Mouse (Mus musculus): Measurements from ENCODE around the gene Cfi. TPM values are rescaled to one million over a fixed set of nuclear protein-coding genes. Genes with fewer than 3 reads are reported as not detected.

Gene Cfi
- polyA plus RNA-seq, 1 experiment from 2014 or later, result 0.56 TPM

- H3K9ac ChIP-seq, result no peak overlapping the region
- H3K9me3 ChIP-seq (ENCODE audit: control insufficient read depth, low read length), result no peaks in the 10 kb centered on the region
- H3K4me3 ChIP-seq (replicated peaks; ENCODE audit: low read length), result no peak overlapping the region
- no peak overlapping the region for H3K27ac ChIP-seq
- H3K4me2 ChIP-seq (replicated peaks), result no peak overlapping the region
- DNase-seq (ENCODE audit: low spot score), result no peak
- WGBS, result 91% methylated on average over 2 of the region's 2 CpGs
- no peaks in the 10 kb centered on the region for H3K36me3 ChIP-seq (replicated peaks; ENCODE audit: control insufficient read depth, insufficient read depth)
- no peak for ATAC-seq (ENCODE audit: low FRiP score)
- no peaks in the 10 kb centered on the region for H3K27me3 ChIP-seq (ENCODE audit: control insufficient read depth, insufficient read depth, low read length)
- no peaks in the 10 kb centered on the region for H3K4me1 ChIP-seq (replicated peaks; ENCODE audit: control insufficient read depth, insufficient read depth, low read length)
These were observed 10.2 kb downstream of the Cfi start for GRCm38 (mm10) chr3:129845868-129846267.

GRCm38 (mm10) chr3:129846846-129847245 lies 11.2 kb downstream of the Cfi start:
- WGBS, result 84% methylated on average over 7 of the region's 7 CpGs
- no peak for ATAC-seq (ENCODE audit: low FRiP score)
- Histone ChIP-seq H3K36me3 (replicated peaks; ENCODE audit: control insufficient read depth, insufficient read depth) (no peaks in the 10 kb centered on the region), H3K4me3 (replicated peaks; ENCODE audit: low read length) (no peak overlapping the region), H3K9ac (no peak overlapping the region), H3K4me2 (replicated peaks) (no peak overlapping the region), H3K27me3 (ENCODE audit: control insufficient read depth, insufficient read depth, low read length) (no peaks in the 10 kb centered on the region), H3K9me3 (ENCODE audit: control insufficient read depth, low read length) (no peaks in the 10 kb centered on the region), H3K4me1 (replicated peaks; ENCODE audit: control insufficient read depth, insufficient read depth, low read length) (no peaks in the 10 kb centered on the region), H3K27ac (no peak overlapping the region)
- no peak for DNase-seq (ENCODE audit: low spot score)

- DNase-seq (ENCODE audit: low spot score) (no peak), ATAC-seq (ENCODE audit: low FRiP score) (no peak)
- no peak overlapping the region for H3K4me3 ChIP-seq (replicated peaks; ENCODE audit: low read length)
- no peak overlapping the region for H3K4me2 ChIP-seq (replicated peaks)
- H3K4me1 ChIP-seq (replicated peaks; ENCODE audit: control insufficient read depth, insufficient read depth, low read length), result no peaks in the 10 kb centered on the region
- H3K36me3 ChIP-seq (replicated peaks; ENCODE audit: control insufficient read depth, insufficient read depth), result no peaks in the 10 kb centered on the region
- WGBS, result 72% methylated on average over 2 of the region's 2 CpGs
- no peaks in the 10 kb centered on the region for H3K27me3 ChIP-seq (ENCODE audit: control insufficient read depth, insufficient read depth, low read length)
- H3K9me3 ChIP-seq (ENCODE audit: control insufficient read depth, low read length), result no peaks in the 10 kb centered on the region
- H3K9ac ChIP-seq, result no peak overlapping the region
- H3K27ac ChIP-seq, result no peak overlapping the region
These were observed 26.9 kb downstream of the Cfi start for GRCm38 (mm10) chr3:129862592-129862991.

GRCm38 (mm10) chr3:129863698-129864097 lies 28.0 kb downstream of the Cfi start:
- H3K4me2 ChIP-seq (replicated peaks), result no peak overlapping the region
- no peaks in the 10 kb centered on the region for H3K4me1 ChIP-seq (replicated peaks; ENCODE audit: control insufficient read depth, insufficient read depth, low read length)
- WGBS, result 53% methylated on average over 14 of the region's 14 CpGs
- H3K27me3 ChIP-seq (ENCODE audit: control insufficient read depth, insufficient read depth, low read length), result no peaks in the 10 kb centered on the region
- H3K27ac ChIP-seq, result no peak overlapping the region
- no peaks in the 10 kb centered on the region for H3K9me3 ChIP-seq (ENCODE audit: control insufficient read depth, low read length)
- no peak overlapping the region for H3K4me3 ChIP-seq (replicated peaks; ENCODE audit: low read length)
- ATAC-seq (ENCODE audit: low FRiP score) (no peak), DNase-seq (ENCODE audit: low spot score) (no peak)
- H3K36me3 ChIP-seq (replicated peaks; ENCODE audit: control insufficient read depth, insufficient read depth), result no peaks in the 10 kb centered on the region
- H3K9ac ChIP-seq, result no peak overlapping the region

GRCm38 (mm10) chr3:129877327-129877726 lies 41.6 kb downstream of the Cfi start:
- ATAC-seq (ENCODE audit: low FRiP score), result no peak
- no peaks in the 10 kb centered on the region for H3K9me3 ChIP-seq (ENCODE audit: control insufficient read depth, low read length)
- 96% methylated on average over 10 of the region's 10 CpGs for WGBS
- no peak overlapping the region for H3K4me3 ChIP-seq (replicated peaks; ENCODE audit: low read length)
- DNase-seq (ENCODE audit: low spot score), result no peak
- H3K4me1 ChIP-seq (replicated peaks; ENCODE audit: control insufficient read depth, insufficient read depth, low read length), result peaks cover 13% of the 10 kb centered on the region
- no peak overlapping the region for H3K27ac ChIP-seq
- no peak overlapping the region for H3K9ac ChIP-seq
- no peak overlapping the region for H3K4me2 ChIP-seq (replicated peaks)
- no peaks in the 10 kb centered on the region for H3K36me3 ChIP-seq (replicated peaks; ENCODE audit: control insufficient read depth, insufficient read depth)
- no peaks in the 10 kb centered on the region for H3K27me3 ChIP-seq (ENCODE audit: control insufficient read depth, insufficient read depth, low read length)

- DNase-seq (ENCODE audit: low spot score) (peak; percentile 97), ATAC-seq (ENCODE audit: low FRiP score) (peak; percentile 95)
- H3K4me2 ChIP-seq (replicated peaks), result peak within 1 kb of the TSS; percentile 90
- peaks cover 13% of the 10 kb centered on the region for H3K4me1 ChIP-seq (replicated peaks; ENCODE audit: control insufficient read depth, insufficient read depth, low read length)
- peak within 1 kb of the TSS; percentile 88 for H3K27ac ChIP-seq
- H3K27me3 ChIP-seq (ENCODE audit: control insufficient read depth, insufficient read depth, low read length), result no peaks in the 10 kb centered on the region
- peak within 1 kb of the TSS; percentile 82 for H3K9ac ChIP-seq
- under 1% methylated on average over 63 of the region's 66 CpGs for WGBS
- H3K36me3 ChIP-seq (replicated peaks; ENCODE audit: control insufficient read depth, insufficient read depth), result no peaks in the 10 kb centered on the region
- no peaks in the 10 kb centered on the region for H3K9me3 ChIP-seq (ENCODE audit: control insufficient read depth, low read length)
- peak within 1 kb of the TSS; percentile 70 for H3K4me3 ChIP-seq (replicated peaks; ENCODE audit: low read length)
These were observed 42.8 kb downstream of the Cfi start, which contains the start of gene Pla2g12a for GRCm38 (mm10) chr3:129878405-129879021. Gene Pla2g12a, plus strand, starts transcription at chr3:129878606.

GRCm38 (mm10) chr3:129879131-129879757 lies 43.6 kb downstream of the Cfi start:
- H3K36me3 ChIP-seq (replicated peaks; ENCODE audit: control insufficient read depth, insufficient read depth), result no peaks in the 10 kb centered on the region
- 1% methylated on average over 25 of the region's 25 CpGs for WGBS
- ATAC-seq (ENCODE audit: low FRiP score), result peak; percentile 37; the same call in 1 of the 2 replicates
- H3K9ac ChIP-seq, result peak overlapping the region; percentile 82
- peak; percentile 41 for DNase-seq (ENCODE audit: low spot score)
- no peaks in the 10 kb centered on the region for H3K27me3 ChIP-seq (ENCODE audit: control insufficient read depth, insufficient read depth, low read length)
- H3K4me3 ChIP-seq (replicated peaks; ENCODE audit: low read length), result peak overlapping the region; percentile 70
- peak overlapping the region; percentile 90 for H3K4me2 ChIP-seq (replicated peaks)
- peak overlapping the region; percentile 88 for H3K27ac ChIP-seq
- no peaks in the 10 kb centered on the region for H3K9me3 ChIP-seq (ENCODE audit: control insufficient read depth, low read length)
- peaks cover 13% of the 10 kb centered on the region for H3K4me1 ChIP-seq (replicated peaks; ENCODE audit: control insufficient read depth, insufficient read depth, low read length)

GRCm38 (mm10) chr3:129879913-129880312 lies 44.2 kb downstream of the Cfi start:
- Histone ChIP-seq H3K4me1 (replicated peaks; ENCODE audit: control insufficient read depth, insufficient read depth, low read length) (peaks cover 13% of the 10 kb centered on the region), H3K27ac (no peak overlapping the region), H3K9ac (no peak overlapping the region; the same call in 1 of the 2 replicates), H3K36me3 (replicated peaks; ENCODE audit: control insufficient read depth, insufficient read depth) (no peaks in the 10 kb centered on the region), H3K27me3 (ENCODE audit: control insufficient read depth, insufficient read depth, low read length) (no peaks in the 10 kb centered on the region), H3K4me3 (replicated peaks; ENCODE audit: low read length) (no peak overlapping the region), H3K9me3 (ENCODE audit: control insufficient read depth, low read length) (no peaks in the 10 kb centered on the region), H3K4me2 (replicated peaks) (peak overlapping the region; percentile 90; the same call in 1 of the 2 replicates)
- 71% methylated on average over 2 of the region's 2 CpGs for WGBS
- DNase-seq (ENCODE audit: low spot score) (no peak), ATAC-seq (ENCODE audit: low FRiP score) (no peak)

GRCm38 (mm10) chr3:129880925-129881593 lies 45.4 kb downstream of the Cfi start:
- no peaks in the 10 kb centered on the region for H3K27me3 ChIP-seq (ENCODE audit: control insufficient read depth, insufficient read depth, low read length)
- peaks cover 13% of the 10 kb centered on the region for H3K4me1 ChIP-seq (replicated peaks; ENCODE audit: control insufficient read depth, insufficient read depth, low read length)
- DNase-seq (ENCODE audit: low spot score) (no peak), ATAC-seq (ENCODE audit: low FRiP score) (no peak)
- 85% methylated on average over 8 of the region's 8 CpGs for WGBS
- H3K4me3 ChIP-seq (replicated peaks; ENCODE audit: low read length), result no peak overlapping the region
- no peaks in the 10 kb centered on the region for H3K36me3 ChIP-seq (replicated peaks; ENCODE audit: control insufficient read depth, insufficient read depth)
- no peaks in the 10 kb centered on the region for H3K9me3 ChIP-seq (ENCODE audit: control insufficient read depth, low read length)
- no peak overlapping the region for H3K9ac ChIP-seq
- H3K4me2 ChIP-seq (replicated peaks), result no peak overlapping the region
- no peak overlapping the region for H3K27ac ChIP-seq
